Mouse (Mus musculus): Measurements from ENCODE around the gene Lyl1. TPM values are rescaled to one million over a fixed set of nuclear protein-coding genes. Genes with fewer than 3 reads are reported as not detected.

Gene Lyl1
- polyA plus RNA-seq (2015; fragmentation: Nextera tagmentation; extraction: Ambion mirVana) = 3.4 and 4.2 TPM in 2 replicates

DNA sequence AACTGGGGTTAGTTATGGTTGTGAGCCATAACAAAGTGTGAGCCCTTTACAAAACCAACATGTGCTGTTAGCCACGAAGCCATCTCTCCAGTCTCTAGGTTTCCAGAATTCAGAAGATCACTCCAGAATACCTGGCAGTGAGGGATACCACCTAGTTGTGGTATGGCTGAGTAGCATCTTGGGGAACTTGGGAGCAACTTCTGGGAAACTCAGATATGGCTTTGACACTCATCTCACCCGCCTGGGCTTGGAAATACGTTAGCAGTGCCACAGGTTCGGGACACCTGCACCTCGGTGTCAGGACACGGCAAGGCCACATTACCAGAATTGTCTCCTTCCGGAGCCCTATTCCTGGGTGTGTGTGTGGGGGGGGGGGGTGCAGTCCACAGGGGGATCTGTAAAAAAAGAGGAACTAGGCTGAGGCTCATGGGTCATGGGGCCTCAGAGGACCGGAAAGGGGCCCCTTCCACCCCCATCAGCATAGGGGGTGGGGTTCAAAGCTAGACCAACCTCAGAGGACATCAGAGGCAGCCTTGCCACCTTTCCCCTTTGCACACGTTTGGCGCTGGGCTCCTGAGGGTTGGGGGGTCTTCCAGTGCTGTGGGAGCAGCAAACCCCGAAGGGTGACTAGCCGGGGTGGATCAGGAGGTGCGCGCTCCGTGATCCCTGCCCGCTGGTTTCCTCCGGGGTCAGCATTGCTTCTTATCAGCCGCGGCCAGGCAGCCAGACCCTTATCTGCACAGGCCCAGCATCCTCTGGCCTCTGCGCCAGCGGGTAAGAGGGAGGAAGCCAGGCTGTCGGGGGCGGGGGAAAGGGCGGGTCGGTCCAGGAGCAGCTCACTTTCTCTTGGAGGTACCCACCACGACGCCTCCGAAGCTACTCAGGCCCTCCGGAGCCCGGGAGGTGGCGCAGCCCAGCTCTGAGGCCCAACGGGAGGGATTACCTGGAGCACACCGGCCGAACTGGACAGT lies at the start of gene Lyl1:
Gene Lyl1 (plus strand): TSS at position 517 of the 971 bp plus-strand sequence.
- H3K27ac ChIP-seq = 0 out of 2 replicates have a peak within 1 kb of the TSS, but pooled peaks have one; percentile 13
- H3K4me3 ChIP-seq = no peak within 1 kb of the TSS
- no peak for ATAC-seq (replicated peaks)
- H3K4me1 ChIP-seq = peaks cover 22% of the 10 kb centered on the region
- H3K27me3 ChIP-seq (replicated peaks) = peaks cover 45% of the 10 kb centered on the region
- H3K4me2 ChIP-seq = peak within 1 kb of the TSS; percentile 9; the same call in 1 of the 2 replicates
- H3K9me3 ChIP-seq = no peaks in the 10 kb centered on the region
- peaks cover 15% of the 10 kb centered on the region; the same call in 1 of the 2 replicates for H3K36me3 ChIP-seq (replicated peaks)
- H3K9ac ChIP-seq = no peak within 1 kb of the TSS
- 15% methylated on average over 32 of the region's 34 CpGs for WGBS

DNA sequence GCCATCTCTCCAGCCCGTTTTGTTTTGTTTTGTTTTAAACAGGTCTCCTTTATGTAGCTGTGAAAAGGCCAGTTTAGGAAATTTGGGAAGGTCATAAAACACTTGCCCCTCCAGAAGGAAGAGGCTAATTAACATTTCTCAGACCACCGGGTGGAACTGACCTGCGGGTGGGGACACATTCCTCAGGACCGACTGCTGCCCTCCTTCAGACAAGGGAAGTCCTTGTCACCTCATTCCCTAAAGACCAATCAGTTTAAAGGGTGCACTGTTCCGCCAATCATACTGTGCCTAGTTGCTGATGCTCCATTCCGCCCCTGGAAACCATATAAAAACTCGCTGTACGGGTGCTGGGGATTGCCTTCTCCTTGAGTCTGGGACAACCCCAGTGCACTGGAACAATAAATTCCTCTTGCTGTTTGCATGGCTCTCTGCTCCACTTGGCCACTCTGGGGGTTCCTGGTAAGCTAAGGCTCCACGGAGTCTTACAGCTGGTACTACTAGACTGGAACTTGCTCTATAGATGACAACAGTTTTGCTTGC lies 48.1 kb upstream of the Lyl1 start:
- WGBS = 71% methylated on average over 9 of the region's 9 CpGs
- Histone ChIP-seq H3K4me1 (peaks cover 19% of the 10 kb centered on the region), H3K36me3 (replicated peaks) (no peaks in the 10 kb centered on the region), H3K4me2 (no peak overlapping the region), H3K9ac (no peak overlapping the region), H3K27ac (no peak overlapping the region), H3K27me3 (replicated peaks) (no peaks in the 10 kb centered on the region; the same call in 1 of the 2 replicates), H3K9me3 (no peaks in the 10 kb centered on the region), H3K4me3 (no peak overlapping the region)
- ATAC-seq (replicated peaks) = no peak

DNA sequence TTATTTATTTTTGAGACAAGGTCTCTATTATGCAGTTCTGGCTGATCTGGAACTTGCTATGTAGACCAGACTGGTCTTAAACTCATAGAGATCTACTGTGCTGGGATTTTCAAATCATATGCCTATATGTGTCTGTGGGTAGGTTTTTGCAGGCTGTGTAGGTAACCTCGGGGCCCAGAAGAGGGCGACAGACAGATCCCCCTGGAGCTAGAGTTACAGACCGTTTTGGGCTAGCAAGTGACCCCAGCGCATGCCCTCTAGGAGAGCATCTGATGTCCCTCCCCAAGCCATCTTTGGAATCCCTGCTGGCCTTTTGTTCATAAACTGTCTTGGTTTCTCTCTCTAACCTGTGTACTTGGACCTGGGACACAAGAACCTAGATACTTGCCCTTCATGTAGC lies 46.7 kb upstream of the Lyl1 start:
- ATAC-seq (replicated peaks) = no peak
- H3K4me2 ChIP-seq = no peak overlapping the region
- H3K4me3 ChIP-seq = no peak overlapping the region
- no peaks in the 10 kb centered on the region for H3K9me3 ChIP-seq
- no peaks in the 10 kb centered on the region for H3K36me3 ChIP-seq (replicated peaks)
- H3K27ac ChIP-seq = no peak overlapping the region
- H3K27me3 ChIP-seq (replicated peaks) = no peaks in the 10 kb centered on the region; the same call in 1 of the 2 replicates
- 41% methylated on average over 4 of the region's 4 CpGs for WGBS
- no peak overlapping the region for H3K9ac ChIP-seq
- H3K4me1 ChIP-seq = peaks cover 20% of the 10 kb centered on the region

DNA sequence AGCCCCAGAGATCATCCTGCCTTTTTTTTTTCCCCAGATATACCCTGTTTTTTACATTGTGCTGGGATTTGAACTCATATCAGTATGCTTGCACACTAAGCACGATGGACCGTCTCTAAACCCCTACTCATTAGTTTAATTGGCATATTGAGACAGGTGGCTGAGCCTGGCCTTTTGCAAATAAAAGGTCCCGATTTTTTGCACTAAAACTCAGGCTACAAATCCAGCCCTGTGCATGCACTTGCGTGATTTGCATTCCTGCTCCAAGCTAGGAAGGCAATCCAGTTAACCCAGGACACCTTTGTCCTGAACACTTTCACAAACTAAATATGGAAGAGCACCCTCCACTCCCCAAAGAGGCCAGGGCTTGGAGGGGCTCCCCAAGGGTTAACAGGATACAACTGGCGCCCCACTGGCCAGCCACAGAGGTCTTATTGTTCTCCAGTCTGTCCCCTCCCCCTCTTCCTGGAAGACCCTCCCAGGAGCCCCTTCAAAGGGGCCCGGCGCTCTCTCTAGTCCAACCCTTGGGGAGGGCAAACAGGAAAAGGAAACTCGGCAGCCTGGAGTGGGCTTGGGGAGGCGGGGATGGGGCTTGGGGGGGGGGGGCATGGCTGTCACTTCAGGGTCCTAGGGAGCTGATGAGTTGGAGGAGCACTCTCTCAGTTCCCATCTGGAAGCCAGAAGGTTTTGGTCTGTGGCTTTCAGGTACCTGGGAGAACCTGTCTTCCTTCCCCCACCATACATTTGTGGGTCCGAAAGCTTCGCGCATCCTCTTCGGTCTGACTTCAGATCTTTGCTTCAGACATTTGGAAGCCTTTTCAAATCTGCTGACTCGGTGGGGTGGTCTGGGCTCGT lies 45.7 kb upstream of the Lyl1 start:
- Histone ChIP-seq H3K36me3 (replicated peaks) (no peaks in the 10 kb centered on the region), H3K9me3 (no peaks in the 10 kb centered on the region), H3K4me3 (peak overlapping the region; percentile 17), H3K9ac (0 out of 2 replicates have a peak overlapping the region, but pooled peaks have one; percentile 2), H3K4me2 (peak overlapping the region; percentile 42), H3K4me1 (peaks cover 29% of the 10 kb centered on the region), H3K27ac (peak overlapping the region; percentile 64), H3K27me3 (replicated peaks) (no peaks in the 10 kb centered on the region; the same call in 1 of the 2 replicates)
- 1% methylated on average over 15 of the region's 15 CpGs for WGBS
- ATAC-seq (replicated peaks) = peak; percentile 65

DNA sequence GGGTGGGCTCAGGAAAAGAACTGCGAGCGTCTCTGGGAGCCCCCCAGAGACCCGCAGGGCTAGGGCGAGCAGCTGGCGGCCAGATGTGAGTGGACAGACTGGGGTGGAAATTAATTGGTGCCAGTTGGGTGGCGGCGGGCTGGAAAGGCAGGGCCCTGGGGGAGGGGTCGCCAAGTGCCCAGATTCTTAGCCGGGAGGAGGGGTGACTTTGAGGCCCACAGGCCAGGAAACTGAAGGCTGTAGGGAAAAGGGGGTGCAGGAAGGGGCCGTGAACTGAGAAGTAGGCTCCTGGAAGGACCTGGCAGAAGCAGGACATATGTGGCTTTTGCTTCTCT lies 45.1 kb upstream of the Lyl1 start:
- H3K27me3 ChIP-seq (replicated peaks) = no peaks in the 10 kb centered on the region; the same call in 1 of the 2 replicates
- no peak for ATAC-seq (replicated peaks)
- WGBS = under 1% methylated on average over 10 of the region's 10 CpGs

DNA sequence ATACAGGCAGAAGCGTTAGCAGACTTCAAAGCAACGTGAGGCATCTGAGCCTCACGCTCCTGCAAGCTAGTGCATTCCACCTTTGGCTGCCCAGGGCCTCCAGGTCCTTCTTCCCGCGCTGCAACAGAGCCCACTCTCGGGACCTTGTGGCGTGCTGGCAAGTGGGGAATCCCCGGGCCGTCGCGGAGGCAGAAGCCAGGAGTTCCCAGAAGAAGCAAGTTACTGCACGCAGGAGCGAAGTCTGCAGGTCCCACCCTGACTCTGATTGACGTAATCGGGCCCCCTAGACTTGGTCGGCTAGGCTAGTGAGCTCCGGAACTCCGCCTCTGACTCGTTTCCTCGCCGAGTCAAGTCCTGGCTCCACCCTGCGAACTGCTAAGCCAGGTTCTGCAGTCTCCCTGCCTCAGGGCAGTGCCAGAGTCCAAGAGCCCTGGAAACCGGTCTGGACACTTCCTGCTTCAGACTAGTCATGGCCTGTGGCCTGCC lies 44.6 kb upstream of the Lyl1 start:
- Histone ChIP-seq H3K4me2 (peak overlapping the region; percentile 42), H3K9me3 (no peaks in the 10 kb centered on the region), H3K4me3 (peak overlapping the region; percentile 17), H3K9ac (peak overlapping the region; percentile 2; the same call in 1 of the 2 replicates), H3K27ac (peak overlapping the region; percentile 64), H3K36me3 (replicated peaks) (no peaks in the 10 kb centered on the region), H3K4me1 (peaks cover 38% of the 10 kb centered on the region), H3K27me3 (replicated peaks) (no peaks in the 10 kb centered on the region; the same call in 1 of the 2 replicates)
- 4% methylated on average over 23 of the region's 23 CpGs for WGBS
- ATAC-seq (replicated peaks) = no peak; the same call in 1 of the 2 replicates

More for the DNA sequence above, 45.1 kb upstream of the Lyl1 start:
- Histone ChIP-seq H3K9ac (peak overlapping the region; percentile 2; the same call in 1 of the 2 replicates), H3K4me1 (peaks cover 34% of the 10 kb centered on the region), H3K36me3 (replicated peaks) (no peaks in the 10 kb centered on the region), H3K4me2 (peak overlapping the region; percentile 42), H3K27ac (peak overlapping the region; percentile 64), H3K9me3 (no peaks in the 10 kb centered on the region), H3K4me3 (peak overlapping the region; percentile 17)

DNA sequence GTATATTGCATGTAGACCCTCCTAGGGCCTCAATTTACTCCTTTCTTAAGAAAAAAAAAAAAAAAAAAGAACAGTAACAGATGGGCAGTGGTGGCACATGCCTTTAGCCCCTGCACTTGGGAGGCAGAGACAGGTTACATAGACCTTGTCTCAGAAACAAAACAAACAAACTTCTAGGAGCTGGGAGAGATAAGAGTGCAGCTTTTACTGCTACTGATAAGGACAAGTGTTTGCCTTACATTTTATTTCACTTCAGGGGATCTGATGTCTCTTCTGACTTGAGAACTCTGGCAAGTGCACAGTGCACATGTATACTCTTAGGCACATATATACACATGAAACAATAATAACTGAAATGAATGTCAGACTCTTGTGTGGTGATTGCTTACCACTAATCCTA lies 44.1 kb upstream of the Lyl1 start:
- Histone ChIP-seq H3K9me3 (no peaks in the 10 kb centered on the region), H3K9ac (no peak overlapping the region), H3K4me1 (peaks cover 43% of the 10 kb centered on the region), H3K4me2 (0 out of 2 replicates have a peak overlapping the region, but pooled peaks have one; percentile 42), H3K4me3 (no peak overlapping the region), H3K36me3 (replicated peaks) (no peaks in the 10 kb centered on the region), H3K27ac (0 out of 2 replicates have a peak overlapping the region, but pooled peaks have one; percentile 64), H3K27me3 (replicated peaks) (no peaks in the 10 kb centered on the region; the same call in 1 of the 2 replicates)
- no peak for ATAC-seq (replicated peaks)

DNA sequence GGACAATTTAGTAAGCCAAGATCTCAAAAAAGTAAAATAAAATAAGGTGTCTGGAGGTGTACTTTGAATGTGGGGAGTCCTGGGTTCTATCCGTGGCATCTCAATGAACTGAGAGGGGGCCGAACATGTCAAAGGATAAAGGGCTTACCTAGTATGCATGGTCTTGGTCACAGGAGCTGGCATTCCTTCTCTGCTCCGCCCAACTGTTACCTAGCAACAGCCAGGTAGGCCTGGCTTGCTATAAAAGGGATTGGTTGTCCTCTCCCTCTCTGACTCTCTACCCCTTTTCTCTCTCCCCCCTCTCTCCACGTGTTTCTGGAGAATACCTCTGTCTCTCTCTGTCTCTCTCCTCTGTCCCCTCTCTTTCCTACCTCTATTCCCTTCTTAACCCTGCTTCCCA lies 43.6 kb upstream of the Lyl1 start:
- WGBS = 41% methylated on average over 4 of the region's 4 CpGs
- no peak overlapping the region for H3K4me3 ChIP-seq
- H3K9ac ChIP-seq = no peak overlapping the region
- H3K27ac ChIP-seq = no peak overlapping the region
- H3K4me1 ChIP-seq = peaks cover 47% of the 10 kb centered on the region
- H3K9me3 ChIP-seq = no peaks in the 10 kb centered on the region
- no peaks in the 10 kb centered on the region; the same call in 1 of the 2 replicates for H3K27me3 ChIP-seq (replicated peaks)
- no peaks in the 10 kb centered on the region for H3K36me3 ChIP-seq (replicated peaks)
- ATAC-seq (replicated peaks) = no peak
- no peak overlapping the region for H3K4me2 ChIP-seq

DNA sequence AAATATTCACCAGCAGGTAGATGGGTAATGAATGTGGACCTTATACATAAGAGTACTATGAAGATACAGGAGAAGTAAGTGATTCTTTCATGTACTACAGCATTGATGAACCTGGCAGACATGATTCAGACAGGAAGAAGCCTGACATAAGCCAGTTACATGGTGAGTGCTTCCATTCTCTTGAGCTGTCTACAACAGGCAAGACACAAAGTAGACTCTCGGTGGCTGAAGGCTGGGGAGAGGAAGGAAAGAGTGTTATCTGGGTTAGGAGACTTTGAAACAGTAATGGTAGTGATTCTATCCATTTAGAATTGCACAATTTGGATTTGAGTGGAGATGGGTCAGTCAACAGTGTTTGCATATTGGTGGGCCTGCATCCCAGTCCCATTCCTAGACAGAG lies 42.3 kb upstream of the Lyl1 start:
- 33% methylated on average over 1 of the region's 1 CpGs for WGBS
- Histone ChIP-seq H3K27me3 (replicated peaks) (no peaks in the 10 kb centered on the region; the same call in 1 of the 2 replicates), H3K9ac (no peak overlapping the region), H3K4me3 (no peak overlapping the region), H3K27ac (no peak overlapping the region), H3K36me3 (replicated peaks) (no peaks in the 10 kb centered on the region), H3K9me3 (no peaks in the 10 kb centered on the region), H3K4me1 (peaks cover 56% of the 10 kb centered on the region), H3K4me2 (no peak overlapping the region)
- no peak for ATAC-seq (replicated peaks)

DNA sequence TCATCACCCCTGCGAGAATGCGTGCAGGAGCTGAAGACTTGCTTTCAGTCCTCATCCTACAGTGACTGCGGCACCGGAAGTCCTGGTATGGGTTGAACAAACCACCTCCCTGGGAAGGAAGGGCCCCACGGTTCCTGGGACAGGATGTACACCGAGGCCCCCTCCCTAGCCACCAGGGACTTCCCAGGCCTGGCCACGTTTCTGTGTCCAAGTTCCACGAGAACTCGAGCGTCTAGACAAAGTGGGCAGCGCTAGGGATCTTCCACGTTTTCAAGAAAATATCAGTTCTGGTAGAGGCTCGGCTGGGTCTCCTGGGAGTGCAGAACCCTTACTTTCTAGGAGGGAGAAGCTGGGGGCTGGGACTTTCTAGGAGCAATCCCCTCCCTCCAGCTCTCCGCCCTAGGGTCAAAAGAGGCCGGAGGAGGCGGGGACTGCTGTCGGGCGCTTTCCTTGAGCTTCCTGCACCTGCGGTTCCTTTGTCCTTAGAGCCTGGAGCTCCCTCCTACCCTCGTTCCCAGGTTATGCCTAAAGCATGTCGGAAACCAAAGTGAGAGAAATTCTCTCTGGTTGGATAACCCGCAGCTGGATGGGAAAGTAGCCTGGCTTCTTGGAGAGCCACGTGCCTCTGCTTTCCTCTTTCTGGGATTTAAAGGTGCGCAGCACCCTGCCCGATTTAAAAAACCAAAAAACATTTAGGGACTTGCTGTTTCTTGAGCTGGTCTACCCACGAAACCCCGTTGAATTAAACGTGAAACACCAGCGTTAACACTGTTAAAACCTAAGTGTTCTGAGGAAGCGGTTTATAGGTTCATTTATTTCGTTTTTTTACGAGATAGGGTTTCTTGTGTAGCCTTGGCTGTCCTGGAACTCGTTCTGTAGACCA lies 41.1 kb upstream of the Lyl1 start:
- ATAC-seq (replicated peaks) = no peak
- peak overlapping the region; percentile 27; the same call in 1 of the 2 replicates for H3K27ac ChIP-seq
- WGBS = 4% methylated on average over 33 of the region's 33 CpGs
- no peaks in the 10 kb centered on the region; the same call in 1 of the 2 replicates for H3K27me3 ChIP-seq (replicated peaks)
- H3K9ac ChIP-seq = peak overlapping the region; percentile 20; the same call in 1 of the 2 replicates
- H3K9me3 ChIP-seq = no peaks in the 10 kb centered on the region
- H3K36me3 ChIP-seq (replicated peaks) = no peaks in the 10 kb centered on the region
- H3K4me2 ChIP-seq = peak overlapping the region; percentile 73
- H3K4me3 ChIP-seq = peak overlapping the region; percentile 65
- peaks cover 56% of the 10 kb centered on the region for H3K4me1 ChIP-seq
